Mouse (Mus musculus) MEL (cell line): Measurements from ENCODE around the gene Btnl6. TPM values are rescaled to one million over a fixed set of nuclear protein-coding genes. Genes with fewer than 3 reads are reported as not detected.

Experiments used
- DNase-seq: peaks from one replicate; pipeline ENCODE4 v3.0.0; 2011; ENCODE audit warnings: low read depth, low spot score
- H3K27ac ChIP-seq: 2 replicates; pipeline ENCODE4 v1.5.1; 2012; ENCODE audit warnings: low read depth, mild to moderate bottlenecking, control low read depth, low read length, moderate library complexity; ENCODE audit not compliant: control insufficient read depth
- H3K27me3 ChIP-seq, 2 experiments: fragments of 150-350 bp in 1 of 2; sonication (generic) in 1 of 2; 2 replicates each; pipeline ENCODE4 v1.6.1; 2012; ENCODE audit warnings: low read length in 2 of 2, mild to moderate bottlenecking in 2 of 2, improper control_type of control experiment in 1 of 2, moderate library complexity in 1 of 2; ENCODE audit not compliant: insufficient read depth in 2 of 2, control insufficient read depth in 1 of 2
- H3K36me3 ChIP-seq, 2 experiments: 2 replicates each; pipeline ENCODE4 v1.6.1; 2012 to 2014; ENCODE audit warnings: low read length in 2 of 2, improper control_type of control experiment in 1 of 2, inconsistent platforms in 1 of 2, mild to moderate bottlenecking in 1 of 2; ENCODE audit not compliant: insufficient read depth in 2 of 2, control insufficient read depth in 1 of 2
- H3K4me1 ChIP-seq, 2 experiments: fragments of 150-350 bp in 1 of 2; sonication (generic) in 1 of 2; 2 replicates each; pipeline ENCODE4 v1.6.1; 2012; ENCODE audit warnings: low read length in 2 of 2, improper control_type of control experiment in 1 of 2, mild to moderate bottlenecking in 1 of 2; ENCODE audit not compliant: insufficient read depth in 2 of 2, control insufficient read depth in 1 of 2
- H3K4me3 ChIP-seq, 2 experiments: fragments of 150-350 bp in 1 of 2; sonication (generic) in 1 of 2; 2 replicates each; pipeline ENCODE4 v1.5.1; 2012; ENCODE audit warnings: low read depth in 2 of 2, low read length in 2 of 2, mild to moderate bottlenecking in 2 of 2, moderate library complexity in 2 of 2, control low read depth in 1 of 2, improper control_type of control experiment in 1 of 2; ENCODE audit not compliant: control insufficient read depth in 1 of 2, insufficient read depth in 1 of 2
- H3K79me2 ChIP-seq: 2 replicates; pipeline ENCODE4 v1.6.1; 2012; ENCODE audit warnings: mild to moderate bottlenecking, low read length, moderate library complexity; ENCODE audit not compliant: control insufficient read depth, poor library complexity, insufficient read depth
- H3K9ac ChIP-seq: 2 replicates; pipeline ENCODE4 v1.6.1; 2012; ENCODE audit warnings: low read depth, mild to moderate bottlenecking, control low read depth, low read length, moderate library complexity; ENCODE audit not compliant: control insufficient read depth, poor library complexity, severe bottlenecking
- H3K9me3 ChIP-seq: fragments of 150-350 bp; sonication (generic); replicated peaks from 2 replicates; pipeline ENCODE4 v1.6.1; 2012; ENCODE audit warnings: mild to moderate bottlenecking, low read length, improper control_type of control experiment, moderate library complexity; ENCODE audit not compliant: insufficient read depth
- CHD2 ChIP-seq: IDR thresholded peaks from 2 replicates; pipeline ENCODE4 v1.6.1; 2011; ENCODE audit warnings: low read length, improper control_type of control experiment
- E2F4 ChIP-seq: IDR thresholded peaks from 2 replicates; pipeline ENCODE4 v1.6.1; 2011; ENCODE audit warnings: low read depth, low read length, improper control_type of control experiment, borderline replicate concordance
- ELF1 ChIP-seq: IDR thresholded peaks from 2 replicates; pipeline ENCODE4 v1.6.1; 2014; ENCODE audit warnings: low read depth, mild to moderate bottlenecking, inconsistent platforms, low read length, improper control_type of control experiment, moderate library complexity
- ETS1 ChIP-seq: IDR thresholded peaks from 2 replicates; pipeline ENCODE4 v1.6.1; 2012; ENCODE audit warnings: low read depth, mild to moderate bottlenecking, inconsistent platforms, low read length, improper control_type of control experiment, moderate library complexity
- JUND ChIP-seq: IDR thresholded peaks from 2 replicates; pipeline ENCODE4 v1.6.1; 2011; ENCODE audit warnings: low read depth, mild to moderate bottlenecking, improper control_type of control experiment, low read length
- MYB ChIP-seq: IDR thresholded peaks from 2 replicates; pipeline ENCODE4 v1.6.1; 2011; ENCODE audit warnings: mild to moderate bottlenecking, low read depth, low read length, improper control_type of control experiment
- POLR2AphosphoS2 ChIP-seq: IDR thresholded peaks from 2 replicates; pipeline ENCODE4 v1.6.1; 2011; ENCODE audit warnings: low read length, improper control_type of control experiment
- RAD21 ChIP-seq: IDR thresholded peaks from 2 replicates; pipeline ENCODE4 v1.6.1; 2011; ENCODE audit warnings: mild to moderate bottlenecking, low read depth, low read length, improper control_type of control experiment
- USF1 ChIP-seq: IDR thresholded peaks from 2 replicates; pipeline ENCODE4 v1.6.1; 2014; ENCODE audit warnings: low read depth, mild to moderate bottlenecking, inconsistent platforms, low read length, improper control_type of control experiment, moderate library complexity
- ZC3H11A ChIP-seq: IDR thresholded peaks from 2 replicates; pipeline ENCODE4 v1.6.1; 2012; ENCODE audit warnings: low read depth, mild to moderate bottlenecking, inconsistent platforms, low read length, improper control_type of control experiment
- ZMIZ1 ChIP-seq: IDR thresholded peaks from 2 replicates; pipeline ENCODE4 v1.6.1; 2012; ENCODE audit warnings: low read depth, mild to moderate bottlenecking, inconsistent platforms, low read length, improper control_type of control experiment, moderate library complexity
- polyA plus RNA-seq, 2 experiments: library from polyadenylated mRNA; stranded (reverse) in 1 of 2; unstranded in 1 of 2; fragments of >175 nt in 1 of 2; fragments of >200 nt in 1 of 2; gene quantifications; 2 replicates each; pipeline versions ENCODE4 v1.2.1 to v1.2.4; 2012; ENCODE audit warnings: low replicate concordance in 2 of 2, low read depth in 1 of 2; ENCODE audit not compliant: insufficient read length in 2 of 2, insufficient read depth in 1 of 2, missing spikeins in 1 of 2
- total RNA-seq: library from RNA; depleted of rRNA; stranded (reverse); fragments of 300-350 nt; gene quantifications from 2 replicates; pipeline ENCODE4 v1.2.3, GENCODE M21; 2012; rRNA removed

The Btnl6 gene
- total RNA-seq (not detected in 2 replicates), polyA plus RNA-seq (not detected)

- Histone ChIP-seq H3K27me3 (no peaks in the 10 kb centered on the region), H3K9ac (no peak within 1 kb of the TSS), H3K9me3 (no peaks in the 10 kb centered on the region), H3K27ac (no peak within 1 kb of the TSS), H3K36me3 (no peaks in the 10 kb centered on the region), H3K4me3 (no peak within 1 kb of the TSS), H3K4me1 (no peaks in the 10 kb centered on the region), H3K79me2 (no peaks in the 10 kb centered on the region)
- no peak for DNase-seq
- TF ChIP-seq CHD2, result no peak
- TF ChIP-seq ETS1, result no peak
Observed at GRCm38 (mm10) chr17:34517252-34517651, at the start of gene Btnl6. Btnl6 (minus strand) TSS chr17:34517352.

GRCm38 (mm10) chr17:34564796-34565195, 47.6 kb upstream of the Btnl6 start:
- H3K79me2 ChIP-seq, result no peaks in the 10 kb centered on the region
- no peak for TF ChIP-seq MYB
- no peak for TF ChIP-seq E2F4
- no peak overlapping the region for H3K9ac ChIP-seq
- no peak overlapping the region for H3K4me3 ChIP-seq
- no peak overlapping the region for H3K27ac ChIP-seq
- peaks cover 0 to 4% of the 10 kb centered on the region in 2 experiments; a peak in 2 of 4 replicates for H3K27me3 ChIP-seq
- DNase-seq, result no peak
- peaks cover 4 to 14% of the 10 kb centered on the region in 2 experiments for H3K4me1 ChIP-seq
- peaks cover 0 to 8% of the 10 kb centered on the region in 2 experiments; a peak in 2 of 4 replicates for H3K36me3 ChIP-seq
- H3K9me3 ChIP-seq, result no peaks in the 10 kb centered on the region

DNA sequence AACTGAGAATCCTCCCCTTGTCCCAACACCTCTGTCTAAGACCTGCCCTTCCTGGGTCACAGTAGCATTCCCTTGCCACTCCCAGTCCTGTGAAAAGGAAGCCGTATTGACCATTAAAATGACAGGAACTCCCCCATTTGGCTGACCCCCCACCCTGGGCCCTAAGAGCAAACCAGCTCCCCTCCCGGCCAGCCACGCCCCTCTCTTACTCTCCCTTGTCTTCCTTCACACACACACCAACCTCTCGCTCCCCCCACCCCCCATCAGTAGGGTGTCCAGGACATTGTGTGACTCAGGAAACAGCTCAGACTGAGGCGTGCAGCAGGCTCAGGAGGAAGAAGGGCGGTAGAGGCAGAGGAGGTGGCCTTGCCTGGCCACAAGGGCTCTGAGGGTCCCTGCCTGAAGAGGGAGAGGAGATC, 46.9 kb upstream of the Btnl6 start, which contains the start of gene Notch4:
TSS of gene Notch4 (plus strand) at position 266 of the 419 bp plus-strand sequence.
- Histone ChIP-seq H3K9ac (no peak within 1 kb of the TSS), H3K27ac (no peak within 1 kb of the TSS), H3K4me3 (no peak within 1 kb of the TSS), H3K4me1 (peaks cover 7 to 18% of the 10 kb centered on the region in 2 experiments), H3K9me3 (no peaks in the 10 kb centered on the region), H3K27me3 (peaks cover 0 to 4% of the 10 kb centered on the region in 2 experiments; a peak in 2 of 4 replicates), H3K36me3 (peaks cover 0 to 10% of the 10 kb centered on the region in 2 experiments; a peak in 2 of 4 replicates), H3K79me2 (no peaks in the 10 kb centered on the region)
- TF ChIP-seq ZMIZ1 (no peak), CHD2 (no peak), ZC3H11A (no peak), RAD21 (no peak), ELF1 (no peak), E2F4 (no peak), POLR2AphosphoS2 (no peak), USF1 (no peak), JUND (no peak)
- DNase-seq, result no peak
